Mouse (Mus musculus) midbrain, embryonic 15.5 days (tissue): ENCODE measurements around the gene Cfap43. TPM values are rescaled to one million over a fixed set of nuclear protein-coding genes. Genes with fewer than 3 reads are reported as not detected.

Experiments
- ATAC-seq: fragments of 200-750 bp; cut with Nextera tagmentation; replicated peaks from 2 replicates; pipeline ENCODE4 v1.8.0; 2017; ENCODE audit warnings: moderate TSS enrichment
- H3K27ac ChIP-seq: fragments of 300-500 bp; sonication (generic); 2 replicates; pipeline ENCODE4 v1.5.1; 2015; ENCODE audit warnings: mild to moderate bottlenecking, inconsistent platforms
- H3K27me3 ChIP-seq: fragments of 300-500 bp; sonication (generic); replicated peaks from 2 replicates; pipeline ENCODE4 v1.6.1; 2015; ENCODE audit warnings: inconsistent platforms
- H3K36me3 ChIP-seq: fragments of 300-500 bp; sonication (generic); replicated peaks from 2 replicates; pipeline ENCODE4 v1.6.1; 2015; ENCODE audit warnings: inconsistent platforms
- H3K4me1 ChIP-seq: fragments of 300-500 bp; sonication (generic); 2 replicates; pipeline ENCODE4 v1.6.1; 2015; ENCODE audit warnings: inconsistent platforms
- H3K4me2 ChIP-seq: fragments of 300-500 bp; sonication (generic); 2 replicates; pipeline ENCODE4 v1.6.1; 2015; ENCODE audit warnings: inconsistent platforms, mild to moderate bottlenecking, moderate library complexity
- H3K4me3 ChIP-seq: fragments of 300-500 bp; sonication (generic); 2 replicates; pipeline ENCODE4 v1.5.1; 2015; ENCODE audit warnings: mild to moderate bottlenecking, inconsistent platforms
- H3K9ac ChIP-seq: fragments of 300-500 bp; sonication (generic); 2 replicates; pipeline ENCODE4 v1.6.1; 2015; ENCODE audit warnings: mild to moderate bottlenecking, inconsistent platforms
- H3K9me3 ChIP-seq: fragments of 300-500 bp; sonication (generic); 2 replicates; pipeline ENCODE4 v1.6.1; 2016; ENCODE audit warnings: inconsistent platforms
- WGBS: fragments of 180-500 bp; shearing (Covaris S2); methylation state at CpG from one replicate; pipeline ENCODE4 v1.1.7; 2015; ENCODE audit warnings: mixed read lengths; 5-methylcytosine and 5-hydroxymethylcytosine counted together
- polyA plus RNA-seq: library from polyadenylated mRNA; unstranded; fragments of >200 nt; fragmentation: Nextera tagmentation; extraction: Ambion mirVana; gene quantifications from 2 replicates; pipeline ENCODE4 v1.2.1, GENCODE M21; 2015

Gene Cfap43
- polyA plus RNA-seq, 1 experiment from 2014 or later = 1.5 TPM

DNA sequence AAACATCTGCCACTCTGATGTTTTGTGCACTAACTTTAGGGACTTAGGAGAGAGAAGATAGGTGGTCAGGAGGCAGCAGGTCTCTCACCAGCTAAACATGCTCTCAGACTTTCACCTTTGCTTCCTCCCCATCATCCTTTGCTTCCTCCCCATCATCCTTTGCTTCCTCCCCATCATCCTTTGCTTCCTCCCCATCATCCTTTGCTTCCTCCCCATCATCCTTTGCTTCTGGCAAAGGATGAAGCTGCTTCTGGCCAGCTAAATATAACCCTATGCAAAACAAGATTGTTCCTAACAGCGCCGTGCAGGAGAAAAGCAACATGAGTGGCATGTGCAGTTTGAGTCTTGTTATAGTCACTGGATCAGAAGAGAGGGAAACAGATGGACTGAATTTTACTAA, 172.0 kb downstream of the Cfap43 start:
- no peaks in the 10 kb centered on the region for H3K36me3 ChIP-seq
- no peak for ATAC-seq
- H3K4me2 ChIP-seq = no peak overlapping the region
- no peaks in the 10 kb centered on the region for H3K9me3 ChIP-seq
- H3K27ac ChIP-seq = no peak overlapping the region
- 95% methylated on average over 2 of the region's 2 CpGs for WGBS
- no peak overlapping the region for H3K9ac ChIP-seq
- no peak overlapping the region for H3K4me3 ChIP-seq
- H3K27me3 ChIP-seq = no peaks in the 10 kb centered on the region
- H3K4me1 ChIP-seq = no peaks in the 10 kb centered on the region

DNA sequence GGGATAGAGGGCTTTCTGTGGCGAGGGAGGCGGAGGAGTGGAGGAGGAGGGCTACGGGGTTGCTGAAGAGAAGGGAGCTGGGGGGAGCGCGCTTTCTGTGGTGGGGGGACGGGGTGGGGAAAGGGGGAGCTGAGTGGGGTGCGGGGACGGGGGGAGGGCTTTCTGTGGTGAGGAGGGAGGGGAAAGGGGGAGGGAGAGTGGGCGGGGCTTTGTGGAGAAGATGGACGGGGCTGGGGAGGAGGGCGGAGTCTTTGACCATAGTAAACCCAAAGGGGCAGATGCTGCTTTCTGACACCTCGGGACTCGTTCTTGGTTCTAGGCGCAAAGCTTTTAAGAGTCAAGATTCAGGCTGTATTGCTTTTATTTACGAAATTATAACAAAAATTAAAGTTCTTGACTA, 187.2 kb downstream of the Cfap43 start:
- peak overlapping the region; percentile 63 for H3K9ac ChIP-seq
- peak overlapping the region; percentile 95 for H3K27ac ChIP-seq
- no peaks in the 10 kb centered on the region for H3K9me3 ChIP-seq
- ATAC-seq = peak; percentile 43; the same call in 1 of the 2 replicates
- peaks cover 16% of the 10 kb centered on the region for H3K4me1 ChIP-seq
- peak overlapping the region; percentile 50 for H3K4me2 ChIP-seq
- peaks cover 32% of the 10 kb centered on the region for H3K36me3 ChIP-seq
- no peaks in the 10 kb centered on the region for H3K27me3 ChIP-seq
- WGBS = 1% methylated on average over 14 of the region's 15 CpGs
- peak overlapping the region; percentile 79 for H3K4me3 ChIP-seq

DNA sequence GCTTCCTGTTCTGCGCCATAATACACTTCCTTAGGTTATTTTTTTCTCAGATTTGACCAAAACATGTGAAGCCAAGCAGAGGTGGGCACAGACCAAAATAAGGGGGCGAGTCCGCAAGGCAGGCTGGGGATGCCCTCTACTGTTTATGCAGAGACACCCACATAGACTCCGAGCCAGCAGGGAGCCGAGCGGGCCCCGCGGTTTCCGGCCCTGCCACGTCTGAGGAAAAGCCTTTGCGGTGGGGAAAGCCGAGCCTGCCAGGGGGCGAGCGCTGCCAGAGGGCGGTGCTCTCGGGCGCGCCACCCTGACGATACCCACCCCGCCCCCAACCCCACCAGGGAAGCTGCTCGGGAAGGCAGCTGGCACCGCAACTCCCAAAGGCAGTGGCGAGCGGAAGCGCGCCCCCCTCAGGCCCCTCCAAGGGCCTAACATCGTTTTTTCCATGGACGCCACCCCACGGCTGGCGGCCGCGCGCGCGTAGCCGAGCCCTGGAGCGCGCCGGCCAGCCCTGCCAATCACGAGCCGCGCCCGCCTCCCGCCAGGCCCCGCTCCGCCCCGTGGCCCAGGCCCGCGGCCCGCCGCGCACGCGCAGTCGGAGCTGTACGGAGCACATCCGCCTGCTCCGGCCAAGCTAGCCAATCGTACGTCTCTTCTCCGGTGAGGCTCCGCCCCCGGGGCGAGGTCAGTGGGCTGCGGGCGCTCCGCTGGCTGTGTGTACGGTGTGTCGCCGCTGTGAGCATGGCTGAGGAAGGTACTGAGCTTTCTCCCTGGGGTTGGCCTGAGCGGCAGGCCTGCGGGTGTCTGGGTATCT, 187.8 kb downstream of the Cfap43 start, which contains the start of gene Sfr1:
Sfr1 (plus strand) TSS at position 612 of the 811 bp plus-strand sequence.
- Histone ChIP-seq H3K27ac (peak within 1 kb of the TSS; percentile 95), H3K36me3 (peaks cover 29% of the 10 kb centered on the region), H3K9ac (peak within 1 kb of the TSS; percentile 77), H3K4me3 (peak within 1 kb of the TSS; percentile 79), H3K9me3 (no peaks in the 10 kb centered on the region), H3K4me1 (peaks cover 16% of the 10 kb centered on the region), H3K4me2 (peak within 1 kb of the TSS; percentile 91), H3K27me3 (no peaks in the 10 kb centered on the region)
- ATAC-seq = peak; percentile 99
- under 1% methylated on average over 71 of the region's 72 CpGs for WGBS

DNA sequence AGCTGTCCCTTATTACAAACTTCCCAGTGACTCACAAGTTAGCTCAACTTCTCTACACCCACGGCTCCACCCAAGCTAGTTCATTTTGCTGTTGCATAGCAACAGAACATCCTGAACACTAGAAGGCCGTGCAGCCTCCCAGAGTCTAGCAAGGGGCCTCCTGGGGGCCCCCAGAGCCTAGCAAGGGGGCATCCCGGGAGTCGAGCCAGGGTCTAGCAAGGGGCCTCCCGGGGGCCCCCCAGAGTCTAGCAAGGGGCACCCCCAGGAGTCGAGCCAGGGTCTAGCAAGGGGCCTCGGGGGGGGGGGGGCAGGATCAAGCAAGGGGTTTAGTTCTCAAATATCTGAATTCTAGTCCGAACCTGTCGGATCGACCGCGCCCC, 188.4 kb downstream of the Cfap43 start:
- Histone ChIP-seq H3K9ac (peak overlapping the region; percentile 77), H3K36me3 (peaks cover 25% of the 10 kb centered on the region), H3K27me3 (no peaks in the 10 kb centered on the region), H3K4me3 (peak overlapping the region; percentile 79), H3K4me2 (peak overlapping the region; percentile 91), H3K4me1 (peaks cover 16% of the 10 kb centered on the region), H3K9me3 (no peaks in the 10 kb centered on the region), H3K27ac (peak overlapping the region; percentile 95)
- WGBS = under 1% methylated on average over 12 of the region's 12 CpGs
- peak; percentile 59 for ATAC-seq

DNA sequence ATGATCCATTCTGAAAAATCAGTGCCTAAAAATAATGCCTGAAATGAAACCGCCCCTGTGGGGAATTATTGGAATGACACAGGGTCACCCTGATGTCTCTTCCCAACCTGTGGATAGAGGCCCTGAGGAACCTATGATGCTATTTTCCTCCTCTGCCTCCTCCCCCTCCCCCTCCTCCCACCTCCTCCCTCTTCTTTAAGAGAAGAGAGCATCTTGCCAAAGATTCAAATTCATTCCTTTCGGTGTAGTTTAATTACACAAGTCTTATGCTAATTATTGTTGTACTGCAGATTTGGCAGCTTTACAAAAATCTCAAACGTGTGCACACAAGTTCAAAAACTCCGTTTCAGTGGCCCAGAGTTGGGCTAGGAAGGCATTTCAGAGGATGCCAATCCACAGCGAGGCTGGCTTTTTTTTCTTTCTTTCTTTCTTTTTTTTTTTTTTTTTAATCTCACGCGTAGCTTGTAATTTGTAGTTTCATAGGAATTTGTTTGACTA, 193.4 kb downstream of the Cfap43 start:
- no peak overlapping the region for H3K27ac ChIP-seq
- H3K36me3 ChIP-seq = no peaks in the 10 kb centered on the region
- no peak for ATAC-seq
- 62% methylated on average over 7 of the region's 7 CpGs for WGBS
- peaks cover 6% of the 10 kb centered on the region for H3K4me1 ChIP-seq
- H3K4me2 ChIP-seq = no peak overlapping the region
- no peaks in the 10 kb centered on the region for H3K9me3 ChIP-seq
- no peak overlapping the region for H3K9ac ChIP-seq
- no peak overlapping the region for H3K4me3 ChIP-seq
- H3K27me3 ChIP-seq = no peaks in the 10 kb centered on the region

GRCm38 (mm10) chr19:47724903-47725302, 194.2 kb downstream of the Cfap43 start:
- Histone ChIP-seq H3K4me1 (no peaks in the 10 kb centered on the region), H3K27me3 (no peaks in the 10 kb centered on the region), H3K9ac (no peak overlapping the region), H3K4me3 (no peak overlapping the region), H3K9me3 (no peaks in the 10 kb centered on the region), H3K27ac (no peak overlapping the region), H3K4me2 (no peak overlapping the region), H3K36me3 (no peaks in the 10 kb centered on the region)
- 84% methylated on average over 4 of the region's 4 CpGs for WGBS
- ATAC-seq = no peak

- H3K36me3 ChIP-seq = no peaks in the 10 kb centered on the region
- no peaks in the 10 kb centered on the region for H3K4me1 ChIP-seq
- H3K27me3 ChIP-seq = no peaks in the 10 kb centered on the region
- no peak overlapping the region for H3K9ac ChIP-seq
- no peak for ATAC-seq
- 84% methylated on average over 6 of the region's 6 CpGs for WGBS
- H3K9me3 ChIP-seq = no peaks in the 10 kb centered on the region
- no peak overlapping the region for H3K27ac ChIP-seq
- H3K4me3 ChIP-seq = no peak overlapping the region
- no peak overlapping the region for H3K4me2 ChIP-seq
Measured at GRCm38 (mm10) chr19:47722471-47722870, 196.6 kb downstream of the Cfap43 start.

GRCm38 (mm10) chr19:47719147-47719546, 199.9 kb downstream of the Cfap43 start:
- WGBS = 94% methylated on average over 3 of the region's 3 CpGs
- no peaks in the 10 kb centered on the region for H3K36me3 ChIP-seq
- no peak overlapping the region for H3K27ac ChIP-seq
- H3K4me3 ChIP-seq = no peak overlapping the region
- ATAC-seq = no peak
- no peaks in the 10 kb centered on the region for H3K9me3 ChIP-seq
- H3K27me3 ChIP-seq = no peaks in the 10 kb centered on the region
- H3K9ac ChIP-seq = no peak overlapping the region
- H3K4me1 ChIP-seq = no peaks in the 10 kb centered on the region
- no peak overlapping the region for H3K4me2 ChIP-seq

- Histone ChIP-seq H3K27ac (no peak overlapping the region), H3K4me3 (no peak overlapping the region), H3K27me3 (no peaks in the 10 kb centered on the region), H3K9ac (no peak overlapping the region), H3K36me3 (no peaks in the 10 kb centered on the region), H3K4me1 (no peaks in the 10 kb centered on the region), H3K9me3 (no peaks in the 10 kb centered on the region), H3K4me2 (no peak overlapping the region)
- 67% methylated on average over 2 of the region's 2 CpGs for whole genome bisulfite sequencing
- ATAC-seq = no peak
Measured at GRCm38 (mm10) chr19:47716144-47716543, 202.9 kb downstream of the Cfap43 start.

DNA sequence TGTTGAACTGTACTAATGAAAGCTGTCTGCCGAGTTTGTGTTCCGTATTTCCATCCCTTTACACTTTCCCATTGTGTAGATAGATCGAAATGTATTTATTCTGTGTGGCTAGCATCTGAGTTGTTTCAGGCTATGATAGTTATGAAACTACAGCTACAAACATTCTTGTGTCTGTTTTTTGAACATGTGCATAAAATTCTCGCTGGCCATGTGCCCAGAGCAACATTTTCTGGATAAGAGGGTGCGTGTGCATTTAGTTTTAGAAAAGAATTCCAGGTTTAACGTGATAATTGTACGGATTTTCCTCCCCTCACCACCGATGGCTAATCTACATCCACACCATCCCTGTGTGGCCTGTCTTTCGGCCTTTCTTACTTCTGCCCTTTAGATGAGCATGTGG, 205.6 kb downstream of the Cfap43 start:
- H3K27me3 ChIP-seq = no peaks in the 10 kb centered on the region
- no peak overlapping the region for H3K9ac ChIP-seq
- no peak for ATAC-seq
- 81% methylated on average over 9 of the region's 9 CpGs for WGBS
- H3K9me3 ChIP-seq = no peaks in the 10 kb centered on the region
- no peak overlapping the region for H3K4me2 ChIP-seq
- H3K27ac ChIP-seq = no peak overlapping the region
- H3K4me3 ChIP-seq = no peak overlapping the region
- no peaks in the 10 kb centered on the region for H3K36me3 ChIP-seq
- no peaks in the 10 kb centered on the region for H3K4me1 ChIP-seq

GRCm38 (mm10) chr19:47710376-47710775, 208.7 kb downstream of the Cfap43 start:
- H3K27me3 ChIP-seq = no peaks in the 10 kb centered on the region
- WGBS = 88% methylated on average over 4 of the region's 4 CpGs
- no peaks in the 10 kb centered on the region for H3K36me3 ChIP-seq
- H3K27ac ChIP-seq = no peak overlapping the region
- H3K4me3 ChIP-seq = no peak overlapping the region
- no peaks in the 10 kb centered on the region for H3K4me1 ChIP-seq
- no peak overlapping the region for H3K4me2 ChIP-seq
- ATAC-seq = no peak
- H3K9me3 ChIP-seq = no peaks in the 10 kb centered on the region
- H3K9ac ChIP-seq = no peak overlapping the region

DNA sequence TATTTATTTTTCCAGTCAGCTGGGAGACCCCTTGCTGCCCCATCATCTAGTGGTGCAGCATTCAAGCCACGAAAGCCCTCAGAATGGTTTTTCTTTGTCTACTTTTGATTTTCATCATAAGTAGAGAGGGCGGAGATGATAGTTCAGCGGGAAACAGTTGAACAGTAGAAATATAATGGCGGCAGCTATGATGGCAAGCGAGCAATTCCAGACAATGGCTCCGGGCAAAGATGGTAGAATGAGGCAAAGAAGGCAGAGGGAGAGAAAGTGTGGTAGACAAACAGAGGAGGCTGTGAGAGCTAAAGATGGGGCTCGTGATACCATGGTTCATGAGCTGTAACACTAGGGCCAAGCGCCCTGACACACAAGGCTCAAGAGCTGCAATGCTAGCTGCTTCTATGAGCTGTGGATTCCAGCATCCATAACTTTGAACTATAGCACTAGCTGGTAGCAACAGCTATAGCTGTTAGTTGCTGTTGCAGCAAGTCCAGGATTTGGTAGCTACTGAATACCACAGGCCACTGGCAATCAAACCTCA, 213.2 kb downstream of the Cfap43 start:
- WGBS = 92% methylated on average over 8 of the region's 8 CpGs
- no peak overlapping the region for H3K4me2 ChIP-seq

More for the DNA sequence above, 213.2 kb downstream of the Cfap43 start:
- H3K9ac ChIP-seq = no peak overlapping the region
- no peaks in the 10 kb centered on the region for H3K27me3 ChIP-seq
- H3K4me3 ChIP-seq = no peak overlapping the region
- H3K9me3 ChIP-seq = no peaks in the 10 kb centered on the region
- no peaks in the 10 kb centered on the region for H3K4me1 ChIP-seq
- H3K27ac ChIP-seq = no peak overlapping the region
- no peak for ATAC-seq
- H3K36me3 ChIP-seq = no peaks in the 10 kb centered on the region
